Mouse (Mus musculus): ENCODE results near the gene Peli3. TPM values are rescaled to one million over a fixed set of nuclear protein-coding genes. Genes with fewer than 3 reads are reported as not detected.
A peak's percentile ranks its signal among the peaks of the same experiment; 100 is the strongest.

Gene Peli3
- polyA plus RNA-seq, 1 experiment, result 0.77 TPM

- H3K27me3 ChIP-seq (ENCODE audit: control insufficient read depth, insufficient read depth, low read length), result no peaks in the 10 kb centered on the region
- H3K4me3 ChIP-seq (ENCODE audit: control insufficient read depth, low read depth, low read length), result no peak overlapping the region
- H3K36me3 ChIP-seq (ENCODE audit: control insufficient read depth, insufficient read depth, low read length), result peaks cover 2% of the 10 kb centered on the region
- peak; percentile 40; the same call in 1 of the 2 replicates for TF ChIP-seq CTCF (IDR thresholded peaks at IDR 0.05; ENCODE audit: control insufficient read depth, insufficient read depth, insufficient replicate concordance, low read depth, low read length)
- no peak for TF ChIP-seq POLR2A (IDR thresholded peaks at IDR 0.05; ENCODE audit: control insufficient read depth, low read depth, low read length)
- peaks cover 6% of the 10 kb centered on the region for H3K4me1 ChIP-seq (ENCODE audit: control insufficient read depth, insufficient read depth, low read length)
- H3K27ac ChIP-seq (ENCODE audit: control insufficient read depth, insufficient read depth, low read depth, low read length), result no peak overlapping the region
Observed at GRCm38 (mm10) chr19:4908107-4908506, 34.8 kb downstream of the Peli3 start.

GRCm38 (mm10) chr19:4905979-4906794 is 36.7 kb downstream of the Peli3 start, which contains the start of gene Bbs1:
TSS of gene Bbs1 (minus strand) at chr19:4906628.
- Histone ChIP-seq H3K4me3 (ENCODE audit: control insufficient read depth, low read depth, low read length) (peak within 1 kb of the TSS; percentile 99), H3K36me3 (ENCODE audit: control insufficient read depth, insufficient read depth, low read length) (peaks cover 6% of the 10 kb centered on the region), H3K27ac (ENCODE audit: control insufficient read depth, insufficient read depth, low read depth, low read length) (peak within 1 kb of the TSS; percentile 84), H3K4me1 (ENCODE audit: control insufficient read depth, insufficient read depth, low read length) (peaks cover 6% of the 10 kb centered on the region), H3K27me3 (ENCODE audit: control insufficient read depth, insufficient read depth, low read length) (no peaks in the 10 kb centered on the region)
- TF ChIP-seq CTCF (IDR thresholded peaks at IDR 0.05; ENCODE audit: control insufficient read depth, insufficient read depth, insufficient replicate concordance, low read depth, low read length), result no peak
- peak; percentile 80 for TF ChIP-seq POLR2A (IDR thresholded peaks at IDR 0.05; ENCODE audit: control insufficient read depth, low read depth, low read length)

GRCm38 (mm10) chr19:4899888-4900287 is 43.0 kb downstream of the Peli3 start:
- TF ChIP-seq CTCF (IDR thresholded peaks at IDR 0.05; ENCODE audit: control insufficient read depth, insufficient read depth, insufficient replicate concordance, low read depth, low read length), result no peak
- no peak for TF ChIP-seq POLR2A (IDR thresholded peaks at IDR 0.05; ENCODE audit: control insufficient read depth, low read depth, low read length)
- peaks cover 5% of the 10 kb centered on the region for H3K36me3 ChIP-seq (ENCODE audit: control insufficient read depth, insufficient read depth, low read length)
- no peaks in the 10 kb centered on the region for H3K27me3 ChIP-seq (ENCODE audit: control insufficient read depth, insufficient read depth, low read length)
- H3K4me1 ChIP-seq (ENCODE audit: control insufficient read depth, insufficient read depth, low read length), result no peaks in the 10 kb centered on the region
- H3K27ac ChIP-seq (ENCODE audit: control insufficient read depth, insufficient read depth, low read depth, low read length), result no peak overlapping the region
- no peak overlapping the region for H3K4me3 ChIP-seq (ENCODE audit: control insufficient read depth, low read depth, low read length)

GRCm38 (mm10) chr19:4898972-4899371 is 44.0 kb downstream of the Peli3 start:
- H3K36me3 ChIP-seq (ENCODE audit: control insufficient read depth, insufficient read depth, low read length), result peaks cover 5% of the 10 kb centered on the region
- TF ChIP-seq CTCF (IDR thresholded peaks at IDR 0.05; ENCODE audit: control insufficient read depth, insufficient read depth, insufficient replicate concordance, low read depth, low read length) (no peak), POLR2A (IDR thresholded peaks at IDR 0.05; ENCODE audit: control insufficient read depth, low read depth, low read length) (no peak)

GRCm38 (mm10) chr19:4896780-4897520 is 46.0 kb downstream of the Peli3 start:
- Histone ChIP-seq H3K27ac (ENCODE audit: control insufficient read depth, insufficient read depth, low read depth, low read length) (no peak overlapping the region), H3K27me3 (ENCODE audit: control insufficient read depth, insufficient read depth, low read length) (no peaks in the 10 kb centered on the region), H3K4me3 (ENCODE audit: control insufficient read depth, low read depth, low read length) (no peak overlapping the region), H3K36me3 (ENCODE audit: control insufficient read depth, insufficient read depth, low read length) (peaks cover 1% of the 10 kb centered on the region; the same call in 1 of the 2 replicates), H3K4me1 (ENCODE audit: control insufficient read depth, insufficient read depth, low read length) (no peaks in the 10 kb centered on the region)
- TF ChIP-seq POLR2A (IDR thresholded peaks at IDR 0.05; ENCODE audit: control insufficient read depth, low read depth, low read length) (no peak), CTCF (IDR thresholded peaks at IDR 0.05; ENCODE audit: control insufficient read depth, insufficient read depth, insufficient replicate concordance, low read depth, low read length) (no peak)

More at GRCm38 (mm10) chr19:4898972-4899371, 44.0 kb downstream of the Peli3 start:
- no peak overlapping the region for H3K27ac ChIP-seq (ENCODE audit: control insufficient read depth, insufficient read depth, low read depth, low read length)
- no peaks in the 10 kb centered on the region for H3K4me1 ChIP-seq (ENCODE audit: control insufficient read depth, insufficient read depth, low read length)
- no peak overlapping the region for H3K4me3 ChIP-seq (ENCODE audit: control insufficient read depth, low read depth, low read length)
- H3K27me3 ChIP-seq (ENCODE audit: control insufficient read depth, insufficient read depth, low read length), result no peaks in the 10 kb centered on the region

GRCm38 (mm10) chr19:4891798-4892197 is 51.1 kb downstream of the Peli3 start:
- no peak overlapping the region for H3K27ac ChIP-seq (ENCODE audit: control insufficient read depth, insufficient read depth, low read depth, low read length)
- H3K4me1 ChIP-seq (ENCODE audit: control insufficient read depth, insufficient read depth, low read length), result peaks cover 2% of the 10 kb centered on the region; the same call in 1 of the 2 replicates
- TF ChIP-seq CTCF (IDR thresholded peaks at IDR 0.05; ENCODE audit: control insufficient read depth, insufficient read depth, insufficient replicate concordance, low read depth, low read length) (no peak), POLR2A (IDR thresholded peaks at IDR 0.05; ENCODE audit: control insufficient read depth, low read depth, low read length) (no peak)
- peaks cover 3% of the 10 kb centered on the region for H3K36me3 ChIP-seq (ENCODE audit: control insufficient read depth, insufficient read depth, low read length)
- no peak overlapping the region for H3K4me3 ChIP-seq (ENCODE audit: control insufficient read depth, low read depth, low read length)
- H3K27me3 ChIP-seq (ENCODE audit: control insufficient read depth, insufficient read depth, low read length), result no peaks in the 10 kb centered on the region

GRCm38 (mm10) chr19:4889791-4890190 is 53.1 kb downstream of the Peli3 start:
- Histone ChIP-seq H3K4me3 (ENCODE audit: control insufficient read depth, low read depth, low read length) (no peak overlapping the region), H3K36me3 (ENCODE audit: control insufficient read depth, insufficient read depth, low read length) (peaks cover 3% of the 10 kb centered on the region), H3K27ac (ENCODE audit: control insufficient read depth, insufficient read depth, low read depth, low read length) (no peak overlapping the region), H3K4me1 (ENCODE audit: control insufficient read depth, insufficient read depth, low read length) (peaks cover 2% of the 10 kb centered on the region; the same call in 1 of the 2 replicates), H3K27me3 (ENCODE audit: control insufficient read depth, insufficient read depth, low read length) (no peaks in the 10 kb centered on the region)
- TF ChIP-seq POLR2A (IDR thresholded peaks at IDR 0.05; ENCODE audit: control insufficient read depth, low read depth, low read length), result no peak
- no peak for TF ChIP-seq CTCF (IDR thresholded peaks at IDR 0.05; ENCODE audit: control insufficient read depth, insufficient read depth, insufficient replicate concordance, low read depth, low read length)

Measured in testis, adult 2 months (tissue).